Comparison of ENCODE assay signal across 8 mouse cellular contexts in the genomic region with DNA sequence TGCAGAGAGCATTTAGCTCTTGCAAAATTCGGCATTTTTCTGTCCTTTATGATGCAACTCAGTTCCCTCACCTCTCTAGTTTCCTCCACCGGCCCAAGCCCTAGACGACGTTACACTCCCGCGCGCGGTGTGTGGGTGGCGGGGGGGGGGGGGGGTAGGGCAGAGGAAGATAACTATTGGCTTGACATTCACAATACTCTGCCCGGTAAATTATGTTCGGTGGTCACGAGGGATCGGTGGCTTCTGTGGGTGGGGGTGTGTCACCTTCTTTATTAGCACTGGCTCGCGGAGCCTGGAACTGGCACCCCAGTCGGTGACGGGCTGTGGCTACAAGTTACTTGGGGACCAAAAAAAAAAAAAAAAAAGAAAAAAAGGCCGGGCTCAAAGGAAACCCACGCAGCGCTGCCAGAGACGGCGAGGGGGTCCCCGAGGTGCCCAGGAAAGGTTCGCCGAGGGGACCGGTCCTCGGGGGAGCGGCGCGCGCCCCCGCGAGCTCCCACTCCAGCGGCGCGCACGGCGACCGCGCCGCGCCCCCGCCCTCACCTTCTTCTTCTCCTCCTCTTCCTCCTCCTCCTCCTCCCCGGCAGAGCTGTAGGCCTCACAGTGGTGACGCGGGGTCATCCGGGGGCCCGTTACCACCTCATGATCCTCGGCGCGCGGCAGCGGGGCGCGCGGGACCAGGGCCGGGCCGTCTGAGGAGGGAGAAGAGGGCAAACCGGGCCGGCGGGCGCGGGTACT. TPM values are rescaled to one million over a fixed set of nuclear protein-coding genes. Genes with fewer than 3 reads are reported as not detected.
DNase-seq lines count a peak whose midpoint lies in the region; ATAC-seq and TF ChIP-seq lines count a peak whose summit lies in the region.

No protein-coding gene starts in this region.

- WGBS in embryonic facial prominence, embryonic 12.5 days, result under 1% methylated on average over 52 of the region's 63 CpGs
- under 1% methylated on average over 58 of the region's 63 CpGs for WGBS in heart, adult 2 months
- under 1% methylated on average over 61 of the region's 63 CpGs for WGBS in kidney, adult 2 months
- WGBS in limb, embryonic 14.5 days, result under 1% methylated on average over 48 of the region's 63 CpGs
- under 1% methylated on average over 63 of the region's 63 CpGs for WGBS in midbrain, embryonic 15.5 days

- TF ChIP-seq CTCF in heart, adult 2 months (IDR thresholded peaks at IDR 0.05), result no peak
- TF ChIP-seq CTCF in kidney, adult 2 months (conservative IDR thresholded peaks at IDR 0.05; ENCODE audit: insufficient read depth, insufficient read length, low read depth, low read length), result no peak

- peak overlapping the region; percentile 95 for H3K4me3 ChIP-seq in embryonic facial prominence, embryonic 12.5 days
- peak overlapping the region; percentile 77 for H3K4me3 ChIP-seq in heart, adult 2 months
- peak overlapping the region; percentile 75 for H3K4me3 ChIP-seq in kidney, adult 2 months (ENCODE audit: insufficient read depth, low read depth, low read length)
- H3K4me3 ChIP-seq in limb, embryonic 14.5 days (replicated peaks; ENCODE audit: low read length), result peak overlapping the region; percentile 85
- H3K4me3 ChIP-seq in midbrain, embryonic 15.5 days, result peak overlapping the region; percentile 98

- peaks cover 9% of the 10 kb centered on the region for H3K36me3 ChIP-seq in embryonic facial prominence, embryonic 12.5 days
- H3K36me3 ChIP-seq in heart, adult 2 months (ENCODE audit: control insufficient read depth, insufficient read depth, low read length), result peaks cover 15% of the 10 kb centered on the region
- H3K36me3 ChIP-seq in kidney, adult 2 months (ENCODE audit: control insufficient read depth, insufficient read depth, low read length), result peaks cover 2% of the 10 kb centered on the region
- peaks cover 11% of the 10 kb centered on the region for H3K36me3 ChIP-seq in limb, embryonic 14.5 days (ENCODE audit: control insufficient read depth, insufficient read depth, low read length)
- peaks cover 2% of the 10 kb centered on the region; the same call in 1 of the 2 replicates for H3K36me3 ChIP-seq in midbrain, embryonic 15.5 days (replicated peaks)

- intact Hi-C loops in heart, adult 2 months (cut with DNase I), result loop anchor here (1.0 kb wide), 1 partner anchor 62 kb away; a partner anchor contains a TSS

- H3K4me1 ChIP-seq in embryonic facial prominence, embryonic 12.5 days, result peaks cover 24% of the 10 kb centered on the region
- peaks cover 2% of the 10 kb centered on the region for H3K4me1 ChIP-seq in heart, adult 2 months (ENCODE audit: control insufficient read depth, insufficient read depth, low read length)
- peaks cover 4% of the 10 kb centered on the region; the same call in 1 of the 2 replicates for H3K4me1 ChIP-seq in kidney, adult 2 months (ENCODE audit: control insufficient read depth, insufficient read depth, low read length)
- H3K4me1 ChIP-seq in limb, embryonic 14.5 days (ENCODE audit: control insufficient read depth, insufficient read depth, low read length), result peaks cover 16% of the 10 kb centered on the region
- peaks cover 25% of the 10 kb centered on the region for H3K4me1 ChIP-seq in midbrain, embryonic 15.5 days

- no peaks in the 10 kb centered on the region for H3K9me3 ChIP-seq in embryonic facial prominence, embryonic 12.5 days
- H3K9me3 ChIP-seq in limb, embryonic 14.5 days (ENCODE audit: control insufficient read depth, low read length), result no peaks in the 10 kb centered on the region
- no peaks in the 10 kb centered on the region for H3K9me3 ChIP-seq in midbrain, embryonic 15.5 days

- peak overlapping the region; percentile 99 for H3K9ac ChIP-seq in embryonic facial prominence, embryonic 12.5 days
- peak overlapping the region; percentile 99 for H3K9ac ChIP-seq in heart, adult 2 months (ENCODE audit: low read depth, low read length)
- peak overlapping the region; percentile 95 for H3K9ac ChIP-seq in limb, embryonic 14.5 days (ENCODE audit: low read depth, low read length, severe bottlenecking)
- peak overlapping the region; percentile 96 for H3K9ac ChIP-seq in midbrain, embryonic 15.5 days

- DNase-seq in 3T3-L1 (ENCODE audit: low read depth, low spot score), result peak; percentile 50
- DNase-seq in adrenal gland, postnatal 14 days, result peak; percentile 69
- peak in 1 of 2 experiments; percentile 78 for DNase-seq in heart, adult 2 months
- peak; percentile 59 for DNase-seq in kidney, adult 2 months
- peak; percentile 12 for DNase-seq in limb, embryonic 14.5 days (ENCODE audit: low spot score)
- peak; percentile 74 to 77 for DNase-seq in spleen, postnatal 10 days (ENCODE audit: low spot score in 2 of 2)

- H3K4me2 ChIP-seq in embryonic facial prominence, embryonic 12.5 days (replicated peaks), result peak overlapping the region; percentile 84
- H3K4me2 ChIP-seq in limb, embryonic 14.5 days (replicated peaks; ENCODE audit: low read depth, low read length, severe bottlenecking), result peak overlapping the region; percentile 64
- H3K4me2 ChIP-seq in midbrain, embryonic 15.5 days, result peak overlapping the region; percentile 78

- H3K79me2 ChIP-seq in heart, adult 2 months (replicated peaks; ENCODE audit: control insufficient read depth, insufficient read depth, low read length), result no peaks in the 10 kb centered on the region; the same call in none of the 2 replicates

- TF ChIP-seq EP300 in heart, adult 2 months (IDR thresholded peaks at IDR 0.05; ENCODE audit: insufficient read depth, low read depth, low read length), result no peak

- peak; percentile 45 for ATAC-seq in embryonic facial prominence, embryonic 12.5 days (ENCODE audit: insufficient number of reproducible peaks, insufficient read depth, low FRiP score, low TSS enrichment)
- ATAC-seq in limb, embryonic 14.5 days (ENCODE audit: low FRiP score, low read depth), result peak; percentile 10; the same call in 1 of the 2 replicates
- ATAC-seq in midbrain, embryonic 15.5 days (replicated peaks), result peak; percentile 73

- H3K27ac ChIP-seq in embryonic facial prominence, embryonic 12.5 days, result peak overlapping the region; percentile 97
- H3K27ac ChIP-seq in heart, adult 2 months, result peak overlapping the region; percentile 100
- H3K27ac ChIP-seq in kidney, adult 2 months (ENCODE audit: insufficient read depth, low read depth, low read length), result peak overlapping the region; percentile 90
- H3K27ac ChIP-seq in limb, embryonic 14.5 days (replicated peaks; ENCODE audit: low read depth, low read length), result peak overlapping the region; percentile 93
- H3K27ac ChIP-seq in midbrain, embryonic 15.5 days, result peak overlapping the region; percentile 92

- no peak for TF ChIP-seq POLR2A in heart, adult 2 months (IDR thresholded peaks at IDR 0.05; ENCODE audit: insufficient read depth, low read depth, low read length)
- TF ChIP-seq POLR2A in kidney, adult 2 months (IDR thresholded peaks at IDR 0.05; ENCODE audit: low read depth, low read length), result no peak
- no peak for TF ChIP-seq POLR2A in limb, embryonic 14.5 days (IDR thresholded peaks at IDR 0.05; ENCODE audit: borderline replicate concordance, extremely low read depth, insufficient read depth, insufficient read length)

- no peaks in the 10 kb centered on the region for H3K27me3 ChIP-seq in embryonic facial prominence, embryonic 12.5 days
- H3K27me3 ChIP-seq in heart, adult 2 months (ENCODE audit: control insufficient read depth, insufficient read depth, low read length), result no peaks in the 10 kb centered on the region
- H3K27me3 ChIP-seq in kidney, adult 2 months (replicated peaks; ENCODE audit: control insufficient read depth, insufficient read depth, low read length), result no peaks in the 10 kb centered on the region
- no peaks in the 10 kb centered on the region for H3K27me3 ChIP-seq in limb, embryonic 14.5 days (ENCODE audit: control insufficient read depth, insufficient read depth, low read length)
- H3K27me3 ChIP-seq in midbrain, embryonic 15.5 days (replicated peaks), result no peaks in the 10 kb centered on the region

RNA-seq across cellular contexts. Expression of a gene that starts 0.8 kb away (rescaled TPM):
- 240 and 262 TPM in 2 replicates for total RNA-seq in adrenal gland, postnatal 14 days (2021)
- 149 and 165 TPM in 2 replicates for polyA plus RNA-seq in embryonic facial prominence, embryonic 12.5 days (2016; fragmentation: Nextera tagmentation; extraction: Ambion mirVana)
- total RNA-seq in heart, adult 2 months (2021), result 100 to 1,000 TPM; 147 to 166 TPM
- polyA plus RNA-seq in heart, adult 2 months (2012; rRNA removed), result 56.5 and 119 TPM in 2 replicates
- 125 and 126 TPM in 2 replicates for polyA plus RNA-seq in kidney, adult 2 months (2012; rRNA removed)
- polyA plus RNA-seq in limb, embryonic 14.5 days (2012; rRNA removed), result 83.6 and 96.6 TPM in 2 replicates
- polyA plus RNA-seq in limb, embryonic 14.5 days (2014; fragmentation: Nextera tagmentation; extraction: Ambion mirVana), result 129 and 134 TPM in 2 replicates
- 136 and 143 TPM in 2 replicates for polyA plus RNA-seq in midbrain, embryonic 15.5 days (2015; fragmentation: Nextera tagmentation; extraction: Ambion mirVana)

RNA-seq across cellular contexts. Expression of a gene that starts 0.8 kb away (rescaled TPM):
- 1.3 and 2.6 TPM in 2 replicates for total RNA-seq in adrenal gland, postnatal 14 days (2021)
- 1.9 TPM in 2 replicates for polyA plus RNA-seq in embryonic facial prominence, embryonic 12.5 days (2016; fragmentation: Nextera tagmentation; extraction: Ambion mirVana)
- total RNA-seq in heart, adult 2 months (2021), result under 1 TPM; 0.57 to 0.59 TPM
- not detected in 2 replicates for polyA plus RNA-seq in heart, adult 2 months (2012; rRNA removed)
- polyA plus RNA-seq in kidney, adult 2 months (2012; rRNA removed), result 0.23 and 0.27 TPM in 2 replicates
- 0.37 and 0.47 TPM in 2 replicates for polyA plus RNA-seq in limb, embryonic 14.5 days (2012; rRNA removed)
- 0.97 and 1.0 TPM in 2 replicates for polyA plus RNA-seq in limb, embryonic 14.5 days (2014; fragmentation: Nextera tagmentation; extraction: Ambion mirVana)
- 2.3 and 2.4 TPM in 2 replicates for polyA plus RNA-seq in midbrain, embryonic 15.5 days (2015; fragmentation: Nextera tagmentation; extraction: Ambion mirVana)

Comparison
In these comparisons a context has a peak if more than half of its experiments do, and no peak if none do; other contexts are left out.
1. ATAC-seq: peak in every context shown above with its lines; median percentile 73 in midbrain, embryonic 15.5 days; 45 in embryonic facial prominence, embryonic 12.5 days; 10 in limb, embryonic 14.5 days.